Mouse (Mus musculus): Measurements from ENCODE around the gene Casp12.
"Not testable (repeated sequence)": the region's sequence is repeated elsewhere in the genome, so short reads cannot be mapped to it uniquely, and the experiment has no call there.

Gene Casp12

GRCm38 (mm10) chr9:5345291-5345898 is at the start of gene Casp12:
TSS of gene Casp12 (plus strand) at chr9:5345430.
- DNase-seq (ENCODE audit: low spot score in 2 of 2): no peak

GRCm38 (mm10) chr9:5296354-5297237 is 48.6 kb upstream of the Casp12 start:
- DNase-seq (ENCODE audit: low spot score in 2 of 2): no peak

- no peak for DNase-seq (ENCODE audit: low spot score in 2 of 2)
Measured at GRCm38 (mm10) chr9:5298329-5299131, 46.7 kb upstream of the Casp12 start, which contains the start of gene Casp1. TSS of gene Casp1 (plus strand) at chr9:5298517.

GRCm38 (mm10) chr9:5299132-5299381 is 46.2 kb upstream of the Casp12 start:
- DNase-seq (ENCODE audit: low spot score in 2 of 2): no peak

GRCm38 (mm10) chr9:5308561-5308960 is 36.7 kb upstream of the Casp12 start, which contains the start of gene Casp4:
TSS of gene Casp4 (plus strand) at chr9:5308828.
- no peak for DNase-seq (ENCODE audit: low spot score in 2 of 2)

- DNase-seq (ENCODE audit: low spot score in 2 of 2): no peak
Measured at GRCm38 (mm10) chr9:5310112-5310511, 35.1 kb upstream of the Casp12 start.

GRCm38 (mm10) chr9:5311435-5311834 is 33.8 kb upstream of the Casp12 start:
- DNase-seq (ENCODE audit: low spot score in 2 of 2): no peak

GRCm38 (mm10) chr9:5328204-5328603 is 17.0 kb upstream of the Casp12 start:
- no peak for DNase-seq (ENCODE audit: low spot score in 2 of 2)

- no peak for DNase-seq (ENCODE audit: low spot score in 2 of 2)
Measured at GRCm38 (mm10) chr9:5332441-5332840, 12.8 kb upstream of the Casp12 start.

- DNase-seq (ENCODE audit: low spot score in 2 of 2): no peak
Measured at GRCm38 (mm10) chr9:5333422-5333821, 11.8 kb upstream of the Casp12 start.

- DNase-seq (ENCODE audit: low spot score in 2 of 2): no peak
Measured at GRCm38 (mm10) chr9:5343092-5343491, 2.1 kb upstream of the Casp12 start.

- no peak for DNase-seq (ENCODE audit: low spot score in 2 of 2)
Measured at GRCm38 (mm10) chr9:5344090-5344489, 1.1 kb upstream of the Casp12 start.

GRCm38 (mm10) chr9:5347381-5347780 is 2.2 kb downstream of the Casp12 start:
- DNase-seq (ENCODE audit: low spot score in 2 of 2): no peak

GRCm38 (mm10) chr9:5353673-5354072 is 8.4 kb downstream of the Casp12 start:
- no peak for DNase-seq (ENCODE audit: low spot score in 2 of 2)

GRCm38 (mm10) chr9:5356801-5357200 is 11.6 kb downstream of the Casp12 start:
- DNase-seq (ENCODE audit: low spot score in 2 of 2): no peak

GRCm38 (mm10) chr9:5393561-5393960 is 48.3 kb downstream of the Casp12 start:
- DNase-seq (ENCODE audit: low spot score in 2 of 2): no peak

GRCm38 (mm10) chr9:5395861-5396260 is 50.6 kb downstream of the Casp12 start:
- not testable (repeated sequence) for DNase-seq (ENCODE audit: low spot score in 2 of 2)

- DNase-seq (ENCODE audit: low spot score in 2 of 2): no peak
Measured at GRCm38 (mm10) chr9:5410988-5411568, 65.8 kb downstream of the Casp12 start.

- DNase-seq (ENCODE audit: low spot score in 2 of 2): no peak
Measured at GRCm38 (mm10) chr9:5412446-5413111, 67.3 kb downstream of the Casp12 start.

- DNase-seq (ENCODE audit: low spot score in 2 of 2): no peak
Measured at GRCm38 (mm10) chr9:5417871-5418270, 72.6 kb downstream of the Casp12 start.
